Mouse (Mus musculus) myocyte (in vitro differentiated cells): ENCODE results near the gene Txk. TPM values are rescaled to one million over a fixed set of nuclear protein-coding genes. Genes with fewer than 3 reads are reported as not detected.

Source experiments
- H3K27me3 ChIP-seq: one replicate; pipeline ENCODE4 v1.6.1; 2011; ENCODE audit not compliant: control insufficient read depth, insufficient read depth, insufficient read length
- H3K36me3 ChIP-seq: one replicate; pipeline ENCODE4 v1.6.1; 2011; ENCODE audit not compliant: control insufficient read depth, insufficient read depth
- H3K4me2 ChIP-seq: one replicate; pipeline ENCODE4 v1.6.1; 2011; ENCODE audit warnings: low read depth, control low read depth
- H3K4me3 ChIP-seq: one replicate; pipeline ENCODE4 v1.5.1; 2011; ENCODE audit warnings: mild to moderate bottlenecking, control low read depth, moderate library complexity
- H3K79me2 ChIP-seq: one replicate; pipeline ENCODE4 v1.6.1; 2011; ENCODE audit not compliant: control insufficient read depth, insufficient read depth
- H3ac ChIP-seq: one replicate; pipeline ENCODE4 v1.6.1; 2011; ENCODE audit not compliant: control insufficient read depth, insufficient read length
- CEBPB ChIP-seq: IDR thresholded peaks from 2 replicates; pipeline ENCODE4 v1.6.1; 2011; ENCODE audit warnings: mild to moderate bottlenecking, moderate library complexity; ENCODE audit not compliant: poor library complexity, insufficient read depth, severe bottlenecking
- E2F4 ChIP-seq: IDR thresholded peaks from one replicate; pipeline ENCODE4 v1.6.1; 2011; ENCODE audit warnings: mild to moderate bottlenecking, control low read depth, moderate library complexity; ENCODE audit not compliant: insufficient read depth
- MAX ChIP-seq: IDR thresholded peaks from one replicate; pipeline ENCODE4 v1.6.1; 2011; ENCODE audit warnings: low read depth, mild to moderate bottlenecking, control low read depth
- MYOD1 ChIP-seq, 3 experiments: IDR thresholded peaks; one replicate each; pipeline ENCODE4 v1.6.1; 2011; ENCODE audit warnings: control low read depth in 2 of 3, low read depth in 2 of 3, mild to moderate bottlenecking in 2 of 3, moderate library complexity in 1 of 3; ENCODE audit not compliant: insufficient read length in 2 of 3, control insufficient read depth in 1 of 3
- MYOG ChIP-seq, 3 experiments: IDR thresholded peaks; one replicate each; pipeline ENCODE4 v1.6.1; 2011; ENCODE audit warnings: control low read depth in 2 of 3, low read depth in 2 of 3, mild to moderate bottlenecking in 2 of 3; ENCODE audit not compliant: insufficient read length in 2 of 3, control insufficient read depth in 1 of 3, insufficient read depth in 1 of 3
- POLR2A ChIP-seq: IDR thresholded peaks from one replicate; pipeline ENCODE4 v1.6.1; 2011; ENCODE audit warnings: low read depth, mild to moderate bottlenecking, control low read depth, moderate library complexity; ENCODE audit not compliant: insufficient read length
- POLR2AphosphoS2 ChIP-seq: IDR thresholded peaks from one replicate; pipeline ENCODE4 v1.6.1; 2011; ENCODE audit warnings: low read depth, control low read depth; ENCODE audit not compliant: insufficient read length
- REST ChIP-seq: IDR thresholded peaks from one replicate; pipeline ENCODE4 v1.6.1; 2011; ENCODE audit warnings: mild to moderate bottlenecking, control low read depth, moderate library complexity; ENCODE audit not compliant: insufficient read depth, insufficient read length
- SRF ChIP-seq: IDR thresholded peaks from one replicate; pipeline ENCODE4 v1.6.1; 2011; ENCODE audit warnings: low read depth; ENCODE audit not compliant: control insufficient read depth, insufficient read length
- TCF12 ChIP-seq: IDR thresholded peaks from one replicate; pipeline ENCODE4 v1.6.1; 2011; ENCODE audit warnings: mild to moderate bottlenecking, control low read depth; ENCODE audit not compliant: poor library complexity, insufficient read depth, severe bottlenecking
- TCF3 ChIP-seq: IDR thresholded peaks from one replicate; pipeline ENCODE4 v1.6.1; 2011; ENCODE audit warnings: low read depth, control low read depth; ENCODE audit not compliant: insufficient read length
- USF1 ChIP-seq: IDR thresholded peaks from one replicate; pipeline ENCODE4 v1.6.1; 2011; ENCODE audit warnings: low read depth, mild to moderate bottlenecking, control low read depth, moderate library complexity
- polyA plus RNA-seq: library from polyadenylated mRNA; unstranded; fragments of >200 nt; fragmentation: generic; extraction: Trizol; gene quantifications from one replicate; pipeline ENCODE4 v1.2.1, GENCODE M21; 2012; ENCODE audit warnings: missing spikeins

The Txk gene
- polyA plus RNA-seq, 1 experiment = 0.01 TPM

- Histone ChIP-seq H3K4me2 (no peak overlapping the region), H3ac (no peak overlapping the region)
Measured at GRCm38 (mm10) chr5:72791386-72791785, 38.8 kb upstream of the Txk start.

GRCm38 (mm10) chr5:72785451-72785850 is 32.9 kb upstream of the Txk start:
- Histone ChIP-seq H3K36me3 (no peaks in the 10 kb centered on the region), H3ac (no peak overlapping the region), H3K4me2 (no peak overlapping the region), H3K27me3 (no peaks in the 10 kb centered on the region), H3K4me3 (no peak overlapping the region), H3K79me2 (no peaks in the 10 kb centered on the region)
- TF ChIP-seq MYOG (IDR thresholded peaks at IDR 0.05; ENCODE audit: control insufficient read depth in 1 of 3, insufficient read depth in 1 of 3, insufficient read length in 2 of 3, low read depth in 2 of 3) (no peak), SRF (no peak), MAX (no peak), REST (no peak), CEBPB (no peak), TCF12 (no peak), TCF3 (no peak), USF1 (no peak), POLR2A (no peak)

More at GRCm38 (mm10) chr5:72791386-72791785, 38.8 kb upstream of the Txk start:
- H3K79me2 ChIP-seq = no peaks in the 10 kb centered on the region
- no peaks in the 10 kb centered on the region for H3K36me3 ChIP-seq
- TF ChIP-seq MYOG (IDR thresholded peaks at IDR 0.05; ENCODE audit: control insufficient read depth in 1 of 3, insufficient read depth in 1 of 3, insufficient read length in 2 of 3, low read depth in 2 of 3) = no peak
- no peak for TF ChIP-seq POLR2A
- no peak for TF ChIP-seq POLR2AphosphoS2
- TF ChIP-seq TCF3 = no peak
- TF ChIP-seq REST = no peak
- TF ChIP-seq MAX = no peak
- no peak for TF ChIP-seq SRF
- TF ChIP-seq USF1 = no peak
- TF ChIP-seq E2F4 = no peak
- no peak for TF ChIP-seq CEBPB
- no peak for TF ChIP-seq TCF12
- no peak for TF ChIP-seq MYOD1 (IDR thresholded peaks at IDR 0.05; ENCODE audit: control insufficient read depth in 1 of 3, insufficient read length in 2 of 3, low read depth in 2 of 3)
- no peak overlapping the region for H3K4me3 ChIP-seq
- H3K27me3 ChIP-seq = no peaks in the 10 kb centered on the region

- Histone ChIP-seq H3ac (no peak overlapping the region), H3K4me3 (no peak overlapping the region), H3K79me2 (no peaks in the 10 kb centered on the region), H3K27me3 (no peaks in the 10 kb centered on the region), H3K4me2 (no peak overlapping the region), H3K36me3 (no peaks in the 10 kb centered on the region)
- no peak for TF ChIP-seq TCF12
Measured at GRCm38 (mm10) chr5:72784719-72785118, 32.1 kb upstream of the Txk start.

GRCm38 (mm10) chr5:72783957-72784356 is 31.4 kb upstream of the Txk start:
- no peak overlapping the region for H3K4me2 ChIP-seq
- no peak overlapping the region for H3ac ChIP-seq
- TF ChIP-seq TCF3 (no peak), POLR2AphosphoS2 (no peak)
- H3K27me3 ChIP-seq = no peaks in the 10 kb centered on the region
- H3K79me2 ChIP-seq = no peaks in the 10 kb centered on the region
- H3K36me3 ChIP-seq = no peaks in the 10 kb centered on the region
- no peak overlapping the region for H3K4me3 ChIP-seq

GRCm38 (mm10) chr5:72783123-72783522 is 30.5 kb upstream of the Txk start:
- Histone ChIP-seq H3K27me3 (no peaks in the 10 kb centered on the region), H3K4me3 (no peak overlapping the region), H3K79me2 (no peaks in the 10 kb centered on the region), H3ac (no peak overlapping the region), H3K36me3 (peaks cover 3% of the 10 kb centered on the region), H3K4me2 (no peak overlapping the region)
- no peak for TF ChIP-seq MYOD1 (IDR thresholded peaks at IDR 0.05; ENCODE audit: control insufficient read depth in 1 of 3, insufficient read length in 2 of 3, low read depth in 2 of 3)
- no peak for TF ChIP-seq SRF
- TF ChIP-seq MYOG (IDR thresholded peaks at IDR 0.05; ENCODE audit: control insufficient read depth in 1 of 3, insufficient read depth in 1 of 3, insufficient read length in 2 of 3, low read depth in 2 of 3) = no peak
- TF ChIP-seq USF1 = no peak
- no peak for TF ChIP-seq POLR2AphosphoS2
- no peak for TF ChIP-seq REST
- TF ChIP-seq TCF12 = no peak
- no peak for TF ChIP-seq MAX
- no peak for TF ChIP-seq E2F4
- no peak for TF ChIP-seq CEBPB
- no peak for TF ChIP-seq TCF3
- TF ChIP-seq POLR2A = no peak

- no peak overlapping the region for H3K4me3 ChIP-seq
- no peaks in the 10 kb centered on the region for H3K27me3 ChIP-seq
- H3K36me3 ChIP-seq = peaks cover 6% of the 10 kb centered on the region
- no peaks in the 10 kb centered on the region for H3K79me2 ChIP-seq
- TF ChIP-seq USF1 (no peak), POLR2A (no peak), CEBPB (no peak)
- no peak overlapping the region for H3ac ChIP-seq
- H3K4me2 ChIP-seq = no peak overlapping the region
Measured at GRCm38 (mm10) chr5:72781776-72782175, 29.2 kb upstream of the Txk start.
